Mouse (Mus musculus): ENCODE measurements at regions not wholly inside any gene's neighbourhood (a gene's known extent, or its start where the extent isn't known, plus 50 kb on each side); places are given as distances from the start of the nearest gene placed in this dataset.

- in situ Hi-C loops (cut with MboI; ENCODE audit: low pct_unique_long_range_greater_than_20kb in 1 of 2, low sequenced_read_pairs in 2 of 2, unreplicated experiment in 1 of 2): no loop called here
Observed at GRCm38 (mm10) chr4:47534959-47535358, 60.5 kb downstream of the Sec61b start.

GRCm38 (mm10) chr4:47567694-47568093, 93.2 kb downstream of the Sec61b start:
- in situ Hi-C loops (cut with MboI; ENCODE audit: low pct_unique_long_range_greater_than_20kb in 1 of 2, low sequenced_read_pairs in 2 of 2, unreplicated experiment in 1 of 2): no loop called here

DNA sequence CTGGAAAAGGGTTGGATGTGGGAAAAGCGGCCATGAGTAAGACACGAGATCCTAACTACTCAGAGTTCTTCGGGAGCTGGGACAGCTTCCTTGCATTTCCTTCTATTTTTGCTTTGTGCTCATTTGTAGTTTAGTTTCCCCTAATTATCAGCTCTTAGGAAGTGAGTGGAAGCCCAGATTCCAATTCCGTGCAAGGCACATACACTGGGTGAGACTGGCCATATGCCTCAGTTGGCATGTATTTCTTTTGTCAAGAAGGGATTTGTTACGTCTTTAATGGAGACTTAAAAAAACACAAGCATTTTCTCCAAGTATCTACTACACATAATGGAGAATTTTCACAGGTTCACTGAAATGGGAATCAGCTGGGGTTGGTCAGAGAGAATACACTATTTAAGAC, 96.4 kb downstream of the Sec61b start:
- in situ Hi-C loops (cut with MboI; ENCODE audit: low pct_unique_long_range_greater_than_20kb in 1 of 2, low sequenced_read_pairs in 2 of 2, unreplicated experiment in 1 of 2): no loop called here

DNA sequence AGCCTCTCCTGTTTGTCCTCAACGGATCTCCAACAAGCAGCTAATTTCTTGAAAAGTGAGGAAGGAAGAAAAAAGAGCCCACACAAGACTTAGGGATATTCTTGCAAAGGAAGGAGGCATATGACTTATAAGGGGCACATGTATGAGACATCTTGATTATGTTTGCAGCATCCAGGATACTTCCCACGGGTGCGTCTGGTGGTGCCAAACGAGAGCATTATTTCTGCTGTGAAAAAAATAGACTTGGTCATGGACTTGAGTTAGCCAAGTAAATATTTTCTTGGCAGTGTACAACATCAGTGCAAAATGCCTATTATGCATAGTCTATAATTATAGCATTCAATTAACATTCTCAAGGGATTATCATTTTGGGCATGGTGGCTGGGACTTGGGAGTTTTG, 101.6 kb downstream of the Sec61b start:
- in situ Hi-C loops (cut with MboI; ENCODE audit: low pct_unique_long_range_greater_than_20kb in 1 of 2, low sequenced_read_pairs in 2 of 2, unreplicated experiment in 1 of 2): loop anchor here in 1 of 2 experiments (25.0 kb wide), 1 partner anchor 139 kb away; no protein-coding TSS in a partner anchor

DNA sequence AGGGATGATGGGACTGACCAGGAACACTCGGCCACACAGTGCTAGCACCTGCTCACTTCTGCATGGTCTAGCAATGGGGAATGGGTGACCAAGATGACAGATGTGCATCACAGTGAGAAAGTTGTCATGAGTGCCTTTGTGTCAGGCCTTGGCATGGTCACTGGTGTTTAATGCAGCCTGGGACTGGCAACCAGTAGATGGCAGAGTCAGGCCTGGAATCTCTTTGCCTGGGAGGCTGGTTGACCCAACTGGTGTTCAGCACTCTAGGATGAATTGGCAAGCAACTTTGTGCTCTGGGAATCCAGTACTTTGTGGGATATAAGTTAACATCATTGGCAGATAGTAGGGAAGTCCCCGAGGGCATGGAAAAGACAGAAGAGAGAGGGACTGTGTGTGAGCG, 103.0 kb downstream of the Sec61b start:
- in situ Hi-C loops (cut with MboI; ENCODE audit: low pct_unique_long_range_greater_than_20kb in 1 of 2, low sequenced_read_pairs in 2 of 2, unreplicated experiment in 1 of 2): loop anchor here in 1 of 2 experiments (25.0 kb wide), 1 partner anchor 140 kb away; no protein-coding TSS in a partner anchor

GRCm38 (mm10) chr4:47578637-47579036, 104.2 kb downstream of the Sec61b start:
- in situ Hi-C loops (cut with MboI; ENCODE audit: low pct_unique_long_range_greater_than_20kb in 1 of 2, low sequenced_read_pairs in 2 of 2, unreplicated experiment in 1 of 2): loop anchor here in 1 of 2 experiments (25.0 kb wide), 1 partner anchor 141 kb away; no protein-coding TSS in a partner anchor

DNA sequence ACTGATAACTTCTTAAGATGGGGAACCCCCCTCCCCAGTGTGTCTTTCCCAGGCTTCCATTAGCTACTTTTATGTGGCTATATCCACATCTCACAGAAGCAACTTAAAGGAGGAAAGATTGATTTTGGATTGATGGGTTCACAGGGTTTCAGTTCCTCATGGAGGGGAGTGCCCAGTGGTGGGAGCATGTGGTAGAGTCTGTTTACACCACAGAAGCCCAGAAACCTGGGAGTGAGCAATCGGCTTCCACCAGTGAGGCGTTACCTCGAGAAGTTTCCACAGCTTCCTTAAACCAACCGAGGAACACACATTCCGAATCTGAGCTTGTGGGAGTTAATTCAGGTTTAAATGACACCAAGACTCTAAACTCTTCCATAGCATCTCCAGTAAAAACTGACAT, 106.1 kb downstream of the Sec61b start:
- in situ Hi-C loops (cut with MboI; ENCODE audit: low pct_unique_long_range_greater_than_20kb in 1 of 2, low sequenced_read_pairs in 2 of 2, unreplicated experiment in 1 of 2): loop anchor here in 1 of 2 experiments (25.0 kb wide), 1 partner anchor 143 kb away; no protein-coding TSS in a partner anchor

- in situ Hi-C loops (cut with MboI; ENCODE audit: low pct_unique_long_range_greater_than_20kb in 1 of 2, low sequenced_read_pairs in 2 of 2, unreplicated experiment in 1 of 2): loop anchor here in 1 of 2 experiments (25.0 kb wide), 1 partner anchor 150 kb away; no protein-coding TSS in a partner anchor
Observed at GRCm38 (mm10) chr4:47587256-47587655, 112.8 kb downstream of the Sec61b start.

GRCm38 (mm10) chr4:47592271-47592986, 118.0 kb downstream of the Sec61b start:
- in situ Hi-C loops (cut with MboI; ENCODE audit: low pct_unique_long_range_greater_than_20kb in 1 of 2, low sequenced_read_pairs in 2 of 2, unreplicated experiment in 1 of 2): loop anchor here (10.0 to 25.0 kb wide), 2 partner anchors 155 to 158 kb away; no protein-coding TSS in a partner anchor

DNA sequence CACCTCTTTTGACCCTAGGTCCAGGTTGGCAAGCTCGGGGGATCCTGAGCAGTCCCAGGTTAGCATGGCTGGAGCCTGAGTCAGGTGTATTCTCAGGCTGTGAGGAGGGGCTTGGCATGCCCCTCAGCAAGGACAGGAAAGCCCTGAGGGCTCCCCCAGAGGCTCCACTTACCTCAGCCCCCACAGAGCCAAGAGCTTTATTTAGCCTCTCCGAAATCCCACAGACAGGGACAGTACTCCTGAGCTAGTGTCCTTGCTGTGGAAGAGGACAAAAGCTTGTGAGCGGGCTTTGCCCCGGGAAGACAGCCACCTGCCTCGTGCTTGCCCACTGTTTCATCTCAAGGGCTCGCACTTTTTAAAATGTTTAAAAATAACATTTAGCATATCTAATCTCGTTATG, 118.7 kb downstream of the Sec61b start:
- in situ Hi-C loops (cut with MboI; ENCODE audit: low pct_unique_long_range_greater_than_20kb in 1 of 2, low sequenced_read_pairs in 2 of 2, unreplicated experiment in 1 of 2): loop anchor here (10.0 to 25.0 kb wide), 2 partner anchors 156 to 158 kb away; no protein-coding TSS in a partner anchor

- in situ Hi-C loops (cut with MboI; ENCODE audit: low pct_unique_long_range_greater_than_20kb in 1 of 2, low sequenced_read_pairs in 2 of 2, unreplicated experiment in 1 of 2): loop anchor here (10.0 to 25.0 kb wide), 2 partner anchors 157 to 159 kb away; no protein-coding TSS in a partner anchor
Observed at GRCm38 (mm10) chr4:47594171-47594570, 119.7 kb downstream of the Sec61b start.

- in situ Hi-C loops (cut with MboI; ENCODE audit: low pct_unique_long_range_greater_than_20kb in 1 of 2, low sequenced_read_pairs in 2 of 2, unreplicated experiment in 1 of 2): loop anchor here (10.0 to 25.0 kb wide), 2 partner anchors 159 to 161 kb away; no protein-coding TSS in a partner anchor
Observed at GRCm38 (mm10) chr4:47595841-47596240, 121.4 kb downstream of the Sec61b start.

DNA sequence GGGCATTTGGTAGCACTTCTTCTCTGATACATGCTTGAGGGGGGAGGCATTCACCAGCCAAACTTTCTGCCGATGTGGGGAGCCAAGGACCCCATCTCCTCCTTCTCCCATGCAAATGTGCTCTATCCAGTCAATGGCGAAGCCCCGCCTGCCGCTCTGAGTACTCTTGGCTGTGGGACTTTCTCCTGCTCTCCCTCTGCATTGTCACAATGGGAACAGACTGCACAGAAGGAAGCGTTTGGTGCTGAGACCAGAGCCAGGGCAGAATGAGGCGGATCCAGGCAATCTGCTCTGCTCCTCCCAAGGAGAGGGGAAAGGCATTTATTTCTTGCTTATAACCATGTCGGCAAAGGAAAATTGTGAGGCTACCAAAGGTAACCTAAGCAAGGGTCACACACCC, 123.1 kb downstream of the Sec61b start:
- in situ Hi-C loops (cut with MboI; ENCODE audit: low pct_unique_long_range_greater_than_20kb in 1 of 2, low sequenced_read_pairs in 2 of 2, unreplicated experiment in 1 of 2): loop anchor here (10.0 to 25.0 kb wide), 2 partner anchors 160 to 163 kb away; no protein-coding TSS in a partner anchor

DNA sequence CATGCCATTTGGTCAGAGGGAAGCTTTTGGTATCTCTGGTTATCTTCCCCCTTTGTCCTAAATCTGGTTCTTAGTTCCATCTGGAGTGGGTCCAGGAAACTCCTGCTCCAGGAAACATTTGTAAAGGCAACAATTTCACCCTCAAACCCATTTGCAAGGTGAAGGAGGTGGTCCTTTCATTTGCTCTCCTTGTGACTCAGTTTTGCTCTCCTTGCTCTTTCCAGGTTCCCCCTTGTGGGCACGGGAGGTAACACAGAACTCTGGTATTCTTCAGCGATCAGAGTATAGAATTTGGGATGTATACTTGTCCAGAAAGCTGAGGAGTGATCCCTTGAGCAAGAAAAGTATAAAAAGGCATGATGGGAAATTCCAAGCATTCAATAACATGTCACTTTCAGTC, 123.8 kb downstream of the Sec61b start:
- in situ Hi-C loops (cut with MboI; ENCODE audit: low pct_unique_long_range_greater_than_20kb in 1 of 2, low sequenced_read_pairs in 2 of 2, unreplicated experiment in 1 of 2): loop anchor here (10.0 to 25.0 kb wide), 2 partner anchors 161 to 163 kb away; no protein-coding TSS in a partner anchor

- in situ Hi-C loops (cut with MboI; ENCODE audit: low pct_unique_long_range_greater_than_20kb in 1 of 2, low sequenced_read_pairs in 2 of 2, unreplicated experiment in 1 of 2): no loop called here
Observed at GRCm38 (mm10) chr4:47601301-47602070, 127.0 kb downstream of the Sec61b start.

- in situ Hi-C loops (cut with MboI; ENCODE audit: low pct_unique_long_range_greater_than_20kb in 1 of 2, low sequenced_read_pairs in 2 of 2, unreplicated experiment in 1 of 2): no loop called here
Observed at GRCm38 (mm10) chr4:47603378-47603777, 128.9 kb downstream of the Sec61b start.

DNA sequence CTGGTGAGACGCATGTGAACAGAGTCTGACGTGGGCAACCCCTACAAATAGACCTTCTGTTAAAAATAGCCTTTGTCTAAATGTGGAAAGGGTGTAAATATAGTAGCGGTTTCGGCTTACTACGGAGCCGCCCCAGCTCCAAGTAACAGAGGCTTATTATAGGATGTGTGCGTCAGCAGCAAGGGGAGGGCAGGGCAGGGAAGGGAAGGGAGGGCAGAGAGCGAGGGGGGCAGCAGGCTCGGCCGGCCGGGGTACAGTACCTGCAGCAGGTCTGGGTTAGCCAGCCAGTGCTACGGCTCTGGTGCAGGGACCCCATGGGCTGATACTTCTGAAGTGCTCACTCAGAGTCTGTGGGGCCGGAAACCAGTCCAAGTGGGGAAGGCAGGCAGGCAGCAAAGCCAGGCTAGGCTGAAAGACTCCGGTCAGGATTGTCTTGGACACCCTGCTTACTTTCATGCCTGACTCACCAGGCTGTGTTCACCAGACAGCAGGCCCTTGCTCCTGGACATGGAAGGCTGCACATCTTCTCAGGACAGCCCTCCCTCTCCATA, 129.5 kb downstream of the Sec61b start:
- in situ Hi-C loops (cut with MboI; ENCODE audit: low pct_unique_long_range_greater_than_20kb in 1 of 2, low sequenced_read_pairs in 2 of 2, unreplicated experiment in 1 of 2): no loop called here

DNA sequence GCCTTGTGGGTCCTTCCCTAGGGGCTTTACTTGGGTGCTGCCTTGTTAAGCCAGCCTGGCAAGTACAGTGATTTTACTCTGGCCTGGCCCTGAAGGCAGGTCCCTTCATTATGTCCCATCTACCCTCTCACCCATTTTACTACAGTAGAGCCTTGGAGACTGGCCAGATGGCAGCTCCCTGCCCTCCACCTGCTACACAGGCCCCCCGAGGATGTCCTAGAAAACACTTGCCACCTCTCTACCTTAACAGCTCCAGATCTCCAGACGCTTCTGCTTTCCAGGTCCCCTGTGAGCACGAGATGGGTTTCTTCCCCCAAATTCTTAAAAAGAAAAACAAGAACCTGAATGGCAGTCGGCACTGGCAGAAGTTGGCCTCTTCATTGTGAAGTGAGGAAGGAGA, 131.2 kb downstream of the Sec61b start:
- in situ Hi-C loops (cut with MboI; ENCODE audit: low pct_unique_long_range_greater_than_20kb in 1 of 2, low sequenced_read_pairs in 2 of 2, unreplicated experiment in 1 of 2): no loop called here

DNA sequence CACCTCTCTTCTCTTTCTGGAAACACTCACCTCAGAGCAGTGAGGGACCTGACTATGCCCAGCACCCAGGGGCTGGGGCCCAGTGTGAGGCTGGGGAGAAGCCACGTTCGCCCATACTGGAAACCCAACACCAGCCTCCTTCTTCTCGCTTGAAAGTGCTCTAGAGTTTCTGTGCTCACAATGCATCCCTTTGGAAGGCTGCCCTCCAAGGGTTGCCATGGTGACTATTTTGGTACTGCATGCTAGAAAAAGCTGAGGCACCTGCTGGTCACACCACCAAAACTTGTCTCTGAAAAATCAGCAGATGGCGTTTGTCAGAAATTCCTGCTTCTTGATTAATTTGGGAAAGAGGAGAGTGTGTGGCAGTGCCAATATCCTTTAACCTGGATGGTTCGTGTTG, 134.2 kb downstream of the Sec61b start:
- in situ Hi-C loops (cut with MboI; ENCODE audit: low pct_unique_long_range_greater_than_20kb in 1 of 2, low sequenced_read_pairs in 2 of 2, unreplicated experiment in 1 of 2): no loop called here
